Mouse (Mus musculus) lung, embryonic 16.5 days (tissue): ENCODE results near the gene Tuba1c. TPM values are rescaled to one million over a fixed set of nuclear protein-coding genes. Genes with fewer than 3 reads are reported as not detected.

Experiments
- ATAC-seq: fragments of 200-750 bp; cut with Nextera tagmentation; 2 replicates; pipeline ENCODE4 v1.8.0; 2017; ENCODE audit warnings: low read depth, mild to moderate bottlenecking, moderate library complexity
- H3K27ac ChIP-seq: fragments of 300-500 bp; sonication (generic); 2 replicates; pipeline ENCODE4 v1.5.1; 2014; ENCODE audit warnings: mild to moderate bottlenecking, control low read depth, low read length
- H3K27me3 ChIP-seq: fragments of 300-500 bp; sonication (generic); 2 replicates; pipeline ENCODE4 v1.6.1; 2014; ENCODE audit warnings: low read depth, low read length, mixed read lengths; ENCODE audit not compliant: control insufficient read depth, insufficient read depth
- H3K36me3 ChIP-seq: fragments of 300-500 bp; sonication (generic); 2 replicates; pipeline ENCODE4 v1.6.1; 2014; ENCODE audit warnings: low read length; ENCODE audit not compliant: control insufficient read depth, insufficient read depth
- H3K4me1 ChIP-seq: fragments of 300-500 bp; sonication (generic); replicated peaks from 2 replicates; pipeline ENCODE4 v1.6.1; 2014; ENCODE audit warnings: low read length, mixed read lengths; ENCODE audit not compliant: control insufficient read depth, insufficient read depth
- H3K4me2 ChIP-seq: fragments of 300-500 bp; sonication (generic); 2 replicates; pipeline ENCODE4 v1.6.1; 2014; ENCODE audit warnings: low read depth, low read length, control low read depth
- H3K4me3 ChIP-seq: fragments of 300-500 bp; sonication (generic); 2 replicates; pipeline ENCODE4 v1.5.1; 2014; ENCODE audit warnings: mild to moderate bottlenecking, low read length, control low read depth
- H3K9ac ChIP-seq: fragments of 300-500 bp; sonication (generic); 2 replicates; pipeline ENCODE4 v1.6.1; 2014; ENCODE audit warnings: low read length, control low read depth
- H3K9me3 ChIP-seq: fragments of 300-500 bp; sonication (generic); 2 replicates; pipeline ENCODE4 v1.6.1; 2016; ENCODE audit warnings: low read length; ENCODE audit not compliant: control insufficient read depth
- WGBS: fragments of 180-500 bp; shearing (Covaris S2); extraction: QIAGEN DNeasy Blood & Tissue Kit; methylation state at CpG from one replicate; pipeline ENCODE4 v1.1.7; 2014; 5-methylcytosine and 5-hydroxymethylcytosine counted together
- polyA plus RNA-seq: library from polyadenylated mRNA; unstranded; fragments of >200 nt; fragmentation: Nextera tagmentation; extraction: Ambion mirVana; gene quantifications from 2 replicates; pipeline ENCODE4 v1.2.1, GENCODE M21; 2015

Gene Tuba1c
- polyA plus RNA-seq, 1 experiment from 2014 or later: 226 TPM

DNA sequence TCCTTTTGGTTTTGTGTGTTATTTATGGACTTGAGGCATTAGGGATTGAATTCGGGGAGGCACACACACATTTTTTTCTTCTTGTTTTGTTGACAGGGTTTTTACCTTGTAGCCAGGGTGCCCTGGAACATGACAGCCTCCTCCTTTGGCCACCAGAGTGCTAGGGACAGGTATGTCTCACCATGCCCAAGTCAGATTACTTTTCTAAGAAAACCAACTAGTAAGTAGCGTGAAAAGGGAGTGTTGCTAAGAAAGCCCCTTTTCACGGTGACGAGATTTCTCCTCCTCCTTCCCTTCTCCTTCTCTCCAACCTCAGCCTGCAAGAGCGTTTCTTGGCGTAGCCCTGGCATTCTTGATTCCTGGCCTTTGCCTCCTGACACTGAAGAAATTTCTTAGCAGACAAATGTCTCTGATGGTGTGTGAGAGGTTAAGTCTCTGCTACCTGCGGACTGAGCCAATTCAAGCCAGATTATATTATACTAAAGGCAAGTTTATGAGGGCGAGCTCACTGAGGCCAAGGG is 42.0 kb upstream of the Tuba1c start:
- Histone ChIP-seq H3K9ac (0 out of 2 replicates have a peak overlapping the region, but pooled peaks have one; percentile 25), H3K36me3 (no peaks in the 10 kb centered on the region), H3K9me3 (no peaks in the 10 kb centered on the region), H3K4me2 (no peak overlapping the region), H3K27ac (peak overlapping the region; percentile 92), H3K4me1 (peaks cover 48% of the 10 kb centered on the region), H3K4me3 (no peak overlapping the region), H3K27me3 (no peaks in the 10 kb centered on the region)
- ATAC-seq: no peak
- WGBS: 46% methylated on average over 8 of the region's 8 CpGs

DNA sequence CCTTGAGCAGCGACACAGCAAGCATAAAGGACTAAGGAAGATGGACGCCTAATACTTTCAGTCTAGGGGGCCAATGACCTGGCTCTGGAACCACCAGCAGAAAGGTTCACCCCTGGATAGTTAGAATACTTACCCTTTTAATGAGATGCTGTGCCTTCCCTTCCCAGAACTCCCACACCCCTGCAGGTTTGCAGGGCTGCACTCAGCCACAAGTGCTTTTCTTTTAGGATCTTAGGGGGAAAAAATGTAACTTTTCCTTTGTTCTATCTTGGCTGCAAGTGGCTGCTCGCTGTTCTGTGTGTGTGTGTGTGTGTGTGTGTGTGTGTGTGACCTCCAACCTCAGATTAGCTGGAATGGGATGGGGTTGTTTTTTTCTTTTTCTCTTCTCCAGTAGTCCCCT is 40.9 kb upstream of the Tuba1c start:
- Histone ChIP-seq H3K27me3 (no peaks in the 10 kb centered on the region), H3K27ac (no peak overlapping the region), H3K4me2 (no peak overlapping the region), H3K9ac (no peak overlapping the region), H3K4me1 (peaks cover 51% of the 10 kb centered on the region), H3K4me3 (no peak overlapping the region), H3K9me3 (no peaks in the 10 kb centered on the region), H3K36me3 (no peaks in the 10 kb centered on the region)
- 66% methylated on average over 3 of the region's 3 CpGs for WGBS
- ATAC-seq: no peak

DNA sequence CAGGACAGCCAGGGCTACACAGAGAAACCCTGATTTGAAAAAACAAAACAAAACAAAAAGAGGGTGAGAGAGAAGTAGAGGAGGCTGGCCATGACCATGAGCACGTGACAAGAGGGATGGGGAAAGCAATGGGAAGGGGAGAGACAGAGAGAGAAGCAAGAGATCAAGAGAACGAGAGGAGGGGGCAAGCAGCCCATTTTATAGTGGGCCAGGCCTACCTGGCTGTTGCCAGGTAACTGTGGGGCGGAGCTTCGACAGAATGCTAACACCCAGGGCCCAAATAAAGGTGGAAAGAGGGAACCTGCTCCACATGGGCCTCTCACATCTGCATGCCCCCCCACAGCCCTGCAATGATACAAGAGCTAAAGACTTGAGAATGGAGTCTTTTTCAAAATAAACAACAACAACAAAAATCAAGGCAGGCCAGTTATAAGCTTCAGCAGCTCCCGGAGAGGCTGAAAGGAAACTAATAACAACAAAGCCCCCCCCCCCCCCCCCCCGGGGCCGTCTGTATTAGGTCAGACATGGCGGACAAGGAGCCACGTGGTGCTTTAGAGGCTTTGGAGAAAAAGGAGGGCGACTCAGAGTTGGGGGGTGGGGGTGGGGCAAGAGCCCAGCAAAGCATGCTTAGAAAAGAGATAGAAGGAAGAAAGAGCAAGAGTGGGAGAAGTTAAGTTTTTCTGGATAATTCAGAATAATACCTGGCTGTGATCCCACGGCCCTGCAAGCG is 39.8 kb upstream of the Tuba1c start:
- Histone ChIP-seq H3K27me3 (no peaks in the 10 kb centered on the region), H3K4me2 (no peak overlapping the region), H3K9me3 (no peaks in the 10 kb centered on the region), H3K36me3 (no peaks in the 10 kb centered on the region), H3K4me3 (no peak overlapping the region), H3K4me1 (peaks cover 47% of the 10 kb centered on the region), H3K9ac (no peak overlapping the region), H3K27ac (no peak overlapping the region)
- 45% methylated on average over 11 of the region's 12 CpGs for WGBS
- ATAC-seq: no peak

DNA sequence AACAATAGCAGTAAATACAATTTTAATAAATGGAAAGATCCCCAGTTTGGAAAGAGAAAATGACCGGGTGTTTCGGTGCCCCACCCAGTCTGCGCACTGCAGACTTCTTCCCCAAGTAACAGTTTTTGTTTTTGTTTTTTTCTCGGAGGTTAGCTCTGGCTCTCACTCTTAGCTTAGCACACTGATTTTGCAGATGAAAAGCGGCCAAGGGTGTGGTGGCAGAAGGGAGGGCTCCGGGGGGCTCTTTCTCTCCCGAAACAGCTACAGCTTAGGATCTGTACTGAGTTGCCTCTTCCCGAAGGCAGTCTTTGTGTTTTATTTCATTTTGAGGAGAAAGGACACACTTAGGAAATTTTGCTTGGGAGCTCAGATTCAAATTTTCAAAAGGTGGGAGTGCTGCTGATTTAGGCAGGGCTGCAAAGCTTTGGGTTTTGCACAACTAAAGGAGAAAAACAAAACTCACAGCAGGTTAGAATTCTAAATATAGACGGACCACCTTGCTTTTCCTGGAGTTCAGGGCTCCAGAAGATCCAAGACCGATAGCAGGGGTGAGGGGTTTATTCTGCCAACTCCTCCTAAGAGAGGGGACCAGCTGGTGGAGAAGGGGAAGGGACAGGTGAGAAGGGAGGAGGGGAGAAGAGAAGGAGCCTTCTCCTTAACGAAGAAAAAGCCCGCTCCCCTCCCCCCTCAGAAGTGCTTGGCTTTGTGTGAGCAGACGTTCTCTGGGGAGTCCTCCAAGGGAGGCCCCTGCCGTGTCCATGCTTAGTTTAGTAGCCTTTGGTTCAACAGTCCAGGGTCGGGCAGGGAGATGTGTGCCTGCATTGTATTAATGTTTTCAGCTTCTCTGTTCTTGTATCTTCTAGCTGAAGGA is 38.8 kb upstream of the Tuba1c start:
- Histone ChIP-seq H3K4me1 (peaks cover 44% of the 10 kb centered on the region), H3K27ac (no peak overlapping the region), H3K4me2 (no peak overlapping the region; the same call in 1 of the 2 replicates), H3K27me3 (no peaks in the 10 kb centered on the region), H3K9ac (peak overlapping the region; percentile 46), H3K9me3 (no peaks in the 10 kb centered on the region), H3K4me3 (no peak overlapping the region), H3K36me3 (no peaks in the 10 kb centered on the region)
- 34% methylated on average over 15 of the region's 15 CpGs for WGBS
- no peak for ATAC-seq

DNA sequence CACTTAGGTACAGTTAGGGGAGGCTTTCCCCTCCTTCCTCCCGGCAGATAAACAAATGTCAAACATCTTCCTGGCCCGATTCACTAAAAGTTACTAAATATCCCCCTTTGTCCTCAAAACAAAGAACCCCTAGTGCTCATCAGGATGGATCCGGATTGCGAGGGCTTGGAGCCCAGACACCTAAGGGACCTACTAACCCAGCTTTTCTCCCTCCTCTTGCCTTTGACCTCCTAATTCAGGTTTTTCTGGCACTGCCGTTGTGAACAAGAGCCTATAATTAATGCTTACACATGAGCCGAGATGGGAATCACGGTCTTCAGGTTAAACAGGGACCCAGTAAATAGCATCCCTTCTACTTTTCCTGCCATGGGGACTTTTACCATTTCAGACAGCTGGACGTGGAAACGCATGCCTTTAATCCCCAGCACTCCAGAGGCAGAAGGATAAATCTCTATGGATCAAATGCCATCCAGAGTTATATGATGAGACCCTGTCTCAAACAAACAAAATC is 38.1 kb upstream of the Tuba1c start:
- H3K9me3 ChIP-seq: no peaks in the 10 kb centered on the region
- peak overlapping the region; percentile 47 for H3K9ac ChIP-seq
- peaks cover 38% of the 10 kb centered on the region for H3K4me1 ChIP-seq
- no peak overlapping the region for H3K4me2 ChIP-seq
- no peaks in the 10 kb centered on the region for H3K36me3 ChIP-seq
- ATAC-seq: no peak
- no peak overlapping the region for H3K4me3 ChIP-seq
- 31% methylated on average over 9 of the region's 9 CpGs for WGBS
- H3K27me3 ChIP-seq: no peaks in the 10 kb centered on the region
- no peak overlapping the region; the same call in 1 of the 2 replicates for H3K27ac ChIP-seq

DNA sequence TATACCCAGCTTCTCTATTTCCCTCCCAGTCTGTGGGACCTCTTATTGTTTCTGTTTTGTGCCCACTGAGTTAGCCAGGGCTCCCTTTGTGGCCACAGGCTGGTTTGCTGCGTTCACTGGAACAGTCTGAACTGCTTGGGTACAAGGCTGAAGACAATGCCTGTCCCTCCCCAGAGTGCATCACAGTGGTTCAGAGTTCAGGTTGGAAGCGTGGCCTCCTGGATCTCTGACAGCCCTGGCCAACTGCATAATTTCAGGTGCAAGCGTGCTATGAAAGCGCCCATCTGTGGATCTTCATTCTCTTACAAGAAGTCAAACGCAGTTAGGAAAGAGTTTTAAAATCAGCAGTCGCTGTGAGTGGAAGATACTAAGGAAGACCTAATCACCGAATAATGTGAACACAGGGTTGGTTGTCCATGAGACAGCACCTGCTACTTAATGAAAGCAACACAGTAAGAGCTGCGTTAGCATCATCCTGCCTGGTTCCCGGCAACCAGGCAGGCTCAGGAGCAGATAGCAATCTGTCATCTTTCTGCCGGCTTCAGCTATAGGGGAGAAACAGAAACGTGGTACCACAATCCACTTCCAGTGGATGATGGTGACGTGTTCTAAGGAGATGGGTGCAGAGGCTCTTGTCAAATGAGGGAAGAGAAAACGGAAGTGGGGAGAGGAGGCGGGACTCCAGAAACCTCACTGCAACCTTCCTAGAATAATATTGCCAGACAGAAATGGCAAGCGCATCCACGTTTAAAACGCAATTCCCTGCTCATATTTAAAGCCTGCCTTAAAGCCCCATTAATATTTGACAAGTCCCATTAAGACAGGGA is 37.4 kb upstream of the Tuba1c start:
- Histone ChIP-seq H3K4me3 (peak overlapping the region; percentile 41), H3K9ac (peak overlapping the region; percentile 73), H3K9me3 (no peaks in the 10 kb centered on the region), H3K36me3 (no peaks in the 10 kb centered on the region), H3K4me2 (peak overlapping the region; percentile 69), H3K27ac (peak overlapping the region; percentile 95), H3K4me1 (peaks cover 32% of the 10 kb centered on the region), H3K27me3 (no peaks in the 10 kb centered on the region)
- peak; percentile 50; the same call in 1 of the 2 replicates for ATAC-seq
- 26% methylated on average over 17 of the region's 17 CpGs for WGBS

DNA sequence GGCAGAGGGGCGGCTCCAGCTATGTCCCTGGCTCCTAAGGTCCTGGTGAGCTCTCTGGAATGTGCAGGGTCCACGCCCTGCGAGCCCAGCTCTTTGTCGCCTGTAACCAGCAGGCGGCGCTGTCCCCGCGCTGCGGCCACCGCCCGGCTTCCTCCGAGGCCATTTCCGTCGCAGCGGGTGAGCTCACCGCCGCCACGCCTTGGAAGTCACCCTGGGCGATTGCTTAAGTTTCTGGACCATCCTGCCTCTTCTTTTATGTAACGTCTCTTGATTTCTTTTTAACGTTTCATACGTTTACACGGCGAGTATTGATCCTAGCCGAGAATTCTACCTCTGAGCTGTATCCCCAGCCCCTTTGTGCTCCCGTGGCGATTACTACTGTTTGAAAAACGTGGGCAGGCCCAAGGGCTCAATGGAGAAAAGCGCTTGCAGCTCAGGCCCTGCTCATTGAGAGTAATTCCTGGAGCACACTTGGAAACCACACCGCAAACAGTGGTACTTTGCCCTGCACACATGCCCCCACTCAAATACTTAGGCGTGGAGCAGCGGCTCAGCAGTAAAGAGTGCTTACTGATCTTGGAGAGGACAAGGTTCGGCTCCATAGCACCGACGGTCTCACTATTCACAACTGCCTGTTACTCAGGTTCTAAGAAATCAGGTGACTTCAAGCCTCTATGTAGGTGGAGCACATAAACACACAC is 36.4 kb upstream of the Tuba1c start:
- ATAC-seq: peak; percentile 94
- WGBS: 4% methylated on average over 35 of the region's 35 CpGs
- Histone ChIP-seq H3K36me3 (no peaks in the 10 kb centered on the region), H3K27me3 (no peaks in the 10 kb centered on the region), H3K4me1 (peaks cover 27% of the 10 kb centered on the region), H3K27ac (peak overlapping the region; percentile 95), H3K4me2 (peak overlapping the region; percentile 69), H3K4me3 (peak overlapping the region; percentile 41), H3K9me3 (no peaks in the 10 kb centered on the region), H3K9ac (peak overlapping the region; percentile 73)

DNA sequence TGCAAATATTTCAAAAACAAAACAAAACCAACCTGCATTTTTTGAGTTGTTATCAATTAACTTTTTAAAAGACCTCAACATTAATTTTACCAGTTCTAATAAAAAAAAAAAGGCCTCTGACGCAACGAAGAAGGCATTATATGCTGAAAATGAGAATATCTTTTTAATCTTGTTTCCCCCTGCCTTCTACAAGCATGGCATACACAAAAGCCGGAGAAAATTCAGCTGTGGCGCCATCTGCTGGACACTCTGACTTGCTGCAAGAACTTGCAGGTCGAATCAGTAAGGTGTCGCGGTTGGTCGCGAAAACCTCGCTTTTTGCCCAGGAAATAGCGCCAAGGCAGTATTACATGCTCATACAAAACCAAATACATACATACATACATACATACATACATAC is 35.8 kb upstream of the Tuba1c start:
- 3% methylated on average over 11 of the region's 11 CpGs for WGBS
- 0 out of 2 replicates have a peak, but pooled peaks have one; percentile 29 for ATAC-seq

More for the DNA sequence above, 35.8 kb upstream of the Tuba1c start:
- no peak overlapping the region for H3K9ac ChIP-seq
- H3K27ac ChIP-seq: peak overlapping the region; percentile 95; the same call in 1 of the 2 replicates
- no peak overlapping the region for H3K4me2 ChIP-seq
- no peak overlapping the region for H3K4me3 ChIP-seq
- H3K9me3 ChIP-seq: no peaks in the 10 kb centered on the region
- H3K27me3 ChIP-seq: no peaks in the 10 kb centered on the region
- H3K36me3 ChIP-seq: no peaks in the 10 kb centered on the region
- H3K4me1 ChIP-seq: peaks cover 33% of the 10 kb centered on the region
